Mouse (Mus musculus): ENCODE measurements around the gene Tsga10ip.

Gene Tsga10ip

GRCm38 (mm10) chr19:5402293-5402692 is at the start of gene Tsga10ip:
Tsga10ip (minus strand) TSS chr19:5402526.
- DNase-seq (ENCODE audit: low read depth, low spot score), result no peak

GRCm38 (mm10) chr19:5451766-5452165 is 49.4 kb upstream of the Tsga10ip start:
- DNase-seq (ENCODE audit: low read depth, low spot score), result no peak

GRCm38 (mm10) chr19:5449673-5450072 is 47.3 kb upstream of the Tsga10ip start:
- no peak for DNase-seq (ENCODE audit: low read depth, low spot score)

GRCm38 (mm10) chr19:5448354-5449150 is 46.2 kb upstream of the Tsga10ip start:
- no peak for DNase-seq (ENCODE audit: low read depth, low spot score)

- peak; percentile 77 for DNase-seq (ENCODE audit: low read depth, low spot score)
These were observed 45.4 kb upstream of the Tsga10ip start, which contains the start of gene Fosl1 for GRCm38 (mm10) chr19:5447515-5448353. Fosl1 (plus strand) TSS chr19:5447547.

GRCm38 (mm10) chr19:5445747-5446146 is 43.4 kb upstream of the Tsga10ip start:
- DNase-seq (ENCODE audit: low read depth, low spot score), result no peak

GRCm38 (mm10) chr19:5444954-5445353 is 42.6 kb upstream of the Tsga10ip start:
- DNase-seq (ENCODE audit: low read depth, low spot score), result no peak

GRCm38 (mm10) chr19:5444371-5444908 is 42.1 kb upstream of the Tsga10ip start:
- DNase-seq (ENCODE audit: low read depth, low spot score), result no peak

- DNase-seq (ENCODE audit: low read depth, low spot score), result no peak
These were observed 31.6 kb upstream of the Tsga10ip start for GRCm38 (mm10) chr19:5433951-5434350.

GRCm38 (mm10) chr19:5432992-5433852 is 30.9 kb upstream of the Tsga10ip start:
- DNase-seq (ENCODE audit: low read depth, low spot score), result peak; percentile 67

- no peak for DNase-seq (ENCODE audit: low read depth, low spot score)
These were observed 29.7 kb upstream of the Tsga10ip start for GRCm38 (mm10) chr19:5431911-5432464.

- DNase-seq (ENCODE audit: low read depth, low spot score), result no peak
These were observed 28.1 kb upstream of the Tsga10ip start for GRCm38 (mm10) chr19:5430408-5430807.

- DNase-seq (ENCODE audit: low read depth, low spot score), result peak; percentile 72
These were observed 27.5 kb upstream of the Tsga10ip start for GRCm38 (mm10) chr19:5429806-5430205.

GRCm38 (mm10) chr19:5429219-5429618 is 26.9 kb upstream of the Tsga10ip start:
- no peak for DNase-seq (ENCODE audit: low read depth, low spot score)

- peak; percentile 66 for DNase-seq (ENCODE audit: low read depth, low spot score)
These were observed 25.8 kb upstream of the Tsga10ip start for GRCm38 (mm10) chr19:5428083-5428482.

GRCm38 (mm10) chr19:5426640-5427290 is 24.4 kb upstream of the Tsga10ip start:
- DNase-seq (ENCODE audit: low read depth, low spot score), result no peak

- no peak for DNase-seq (ENCODE audit: low read depth, low spot score)
These were observed 23.7 kb upstream of the Tsga10ip start for GRCm38 (mm10) chr19:5425906-5426565.

- peak; percentile 99 for DNase-seq (ENCODE audit: low read depth, low spot score)
These were observed 22.7 kb upstream of the Tsga10ip start, which contains the start of the genes Drap1 and AI837181 for GRCm38 (mm10) chr19:5424782-5425741. Drap1 (minus strand) TSS chr19:5424979. AI837181 (plus strand) TSS chr19:5425144.
